In genomic region chr17:84590065-84590464, GRCm38 (mm10) we compare ENCODE assay signal across 26 mouse cellular contexts.
"Had no signal": no experiment of that assay in that cellular context is flagged by ENCODE, and none has a peak within 500 bp of the region (broad histone marks: within the 10 kb centered on the region; RNA-seq: fewer than 3 reads in every experiment).

No protein-coding gene starts in this region.

- H3K4me3 ChIP-seq: gastrocnemius, adult 2 months; heart, adult 2 months; heart, embryonic 12.5 days; hindbrain, embryonic 10.5 days; hindbrain, embryonic 13.5 days; hindbrain, embryonic 15.5 days; limb, embryonic 12.5 days; liver, embryonic 13.5 days; liver, embryonic 15.5 days had no signal

- DNase-seq: gastrocnemius, adult 2 months; gastrocnemius, postnatal 10 days; gastrocnemius, postnatal 25 days; heart, adult 2 months; heart, postnatal 4 days; kidney, adult 11 months; kidney, adult 2 months; kidney, adult 9 months; kidney, postnatal 10 days; kidney, postnatal 36 days; layer of hippocampus, adult 9-11 months; layer of hippocampus, postnatal 36 days; left cerebral cortex, postnatal 4 days; liver; liver, embryonic 13.5 days; liver, postnatal 0 days had no signal

- H3K36me3 ChIP-seq: hindbrain, embryonic 15.5 days; liver, embryonic 13.5 days; liver, embryonic 15.5 days had no signal

- H3K4me2 ChIP-seq: heart, embryonic 12.5 days; hindbrain, embryonic 13.5 days; hindbrain, embryonic 15.5 days; limb, embryonic 12.5 days; liver, embryonic 11.5 days; liver, embryonic 13.5 days; liver, embryonic 15.5 days had no signal

- H3K27ac ChIP-seq: gastrocnemius, adult 2 months; heart, adult 2 months; hindbrain, embryonic 10.5 days; hindbrain, embryonic 13.5 days; hindbrain, embryonic 15.5 days; hindbrain, postnatal 0 days; limb, embryonic 12.5 days; liver, embryonic 13.5 days; liver, embryonic 15.5 days had no signal

- ATAC-seq: forebrain, embryonic 16.5 days; hindbrain, postnatal 0 days; intestine, embryonic 16.5 days; liver, postnatal 0 days had no signal

- H3K9me3 ChIP-seq: heart, embryonic 12.5 days; hindbrain, embryonic 10.5 days; hindbrain, embryonic 13.5 days; hindbrain, embryonic 15.5 days; limb, embryonic 12.5 days; liver, embryonic 13.5 days; liver, embryonic 15.5 days had no signal

- H3K9ac ChIP-seq: heart, embryonic 12.5 days; hindbrain, embryonic 13.5 days; hindbrain, embryonic 15.5 days; limb, embryonic 12.5 days; liver, embryonic 13.5 days; liver, embryonic 15.5 days; liver, postnatal 0 days had no signal

- H3K4me1 ChIP-seq: heart, embryonic 12.5 days; hindbrain, embryonic 13.5 days; limb, embryonic 12.5 days; liver, embryonic 13.5 days; liver, embryonic 15.5 days had no signal

- H3K27me3 ChIP-seq: heart, embryonic 12.5 days; hindbrain, embryonic 13.5 days; hindbrain, embryonic 15.5 days; limb, embryonic 12.5 days; liver, embryonic 13.5 days; liver, embryonic 15.5 days had no signal
